Mouse (Mus musculus) intestine, embryonic 16.5 days (tissue): Measurements from ENCODE around the gene Gm20388. TPM values are rescaled to one million over a fixed set of nuclear protein-coding genes. Genes with fewer than 3 reads are reported as not detected.

Source experiments
- ATAC-seq: fragments of 200-750 bp; cut with Nextera tagmentation; 2 replicates; pipeline ENCODE4 v1.8.0; 2017; ENCODE audit warnings: moderate TSS enrichment, moderate library complexity
- H3K27ac ChIP-seq: fragments of 300-500 bp; sonication (generic); 2 replicates; pipeline ENCODE4 v1.5.1; 2014; ENCODE audit warnings: mild to moderate bottlenecking, low read length
- H3K27me3 ChIP-seq: fragments of 300-500 bp; sonication (generic); replicated peaks from 2 replicates; pipeline ENCODE4 v1.6.1; 2014; ENCODE audit warnings: low read length, control low read depth, mixed read lengths; ENCODE audit not compliant: control insufficient read depth, insufficient read depth
- H3K36me3 ChIP-seq: fragments of 300-500 bp; sonication (generic); 2 replicates; pipeline ENCODE4 v1.6.1; 2014; ENCODE audit warnings: low read length, control low read depth; ENCODE audit not compliant: control insufficient read depth, insufficient read depth
- H3K4me1 ChIP-seq: fragments of 300-500 bp; sonication (generic); 2 replicates; pipeline ENCODE4 v1.6.1; 2014; ENCODE audit warnings: low read length, control low read depth, mixed read lengths; ENCODE audit not compliant: control insufficient read depth, insufficient read depth
- H3K4me2 ChIP-seq: fragments of 300-500 bp; sonication (generic); 2 replicates; pipeline ENCODE4 v1.6.1; 2014; ENCODE audit warnings: low read depth, low read length, control low read depth
- H3K4me3 ChIP-seq: fragments of 300-500 bp; sonication (generic); 2 replicates; pipeline ENCODE4 v1.5.1; 2014; ENCODE audit warnings: mild to moderate bottlenecking, low read length
- H3K9ac ChIP-seq: fragments of 300-500 bp; sonication (generic); 2 replicates; pipeline ENCODE4 v1.6.1; 2014; ENCODE audit warnings: low read depth, low read length
- H3K9me3 ChIP-seq: fragments of 300-500 bp; sonication (generic); 2 replicates; pipeline ENCODE4 v1.6.1; 2016; ENCODE audit warnings: low read length, control low read depth; ENCODE audit not compliant: control insufficient read depth
- WGBS: fragments of 180-500 bp; shearing (Covaris S2); extraction: QIAGEN DNeasy Blood & Tissue Kit; methylation state at CpG from one replicate; pipeline ENCODE4 v1.1.7; 2014; 5-methylcytosine and 5-hydroxymethylcytosine counted together
- polyA plus RNA-seq: library from polyadenylated mRNA; unstranded; fragments of >200 nt; fragmentation: Nextera tagmentation; extraction: Ambion mirVana; gene quantifications from 2 replicates; pipeline ENCODE4 v1.2.1, GENCODE M21; 2015

Gene Gm20388
- polyA plus RNA-seq, 1 experiment from 2014 or later = 5.8 TPM

GRCm38 (mm10) chr8:122749333-122749958 lies 2838.8 kb downstream of the Gm20388 start:
- 54% methylated on average over 6 of the region's 6 CpGs for WGBS
- no peak overlapping the region for H3K9ac ChIP-seq

DNA sequence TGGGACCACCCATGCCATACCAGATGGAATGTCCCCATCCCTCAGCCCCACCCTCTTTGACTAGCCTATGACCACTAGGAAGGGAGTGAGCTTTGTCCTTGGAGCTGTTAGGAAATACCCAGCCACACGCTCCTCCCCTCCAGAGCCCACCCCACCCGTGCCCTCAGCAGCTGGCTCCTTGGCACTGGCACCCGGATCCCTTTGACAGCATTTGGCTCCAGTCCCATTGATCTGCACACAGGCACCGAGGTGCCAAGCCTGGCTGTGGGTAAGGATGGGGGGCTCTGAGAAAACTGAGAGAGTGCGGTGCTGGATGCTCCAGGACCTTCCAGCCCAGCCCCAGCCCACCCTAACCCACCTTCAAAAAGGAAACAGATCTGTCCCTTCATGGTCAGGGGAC lies 2840.7 kb downstream of the Gm20388 start:
- WGBS = 61% methylated on average over 5 of the region's 5 CpGs
- no peak for ATAC-seq

More at GRCm38 (mm10) chr8:122749333-122749958, 2838.8 kb downstream of the Gm20388 start:
- Histone ChIP-seq H3K4me2 (no peak overlapping the region), H3K27me3 (peaks cover 19% of the 10 kb centered on the region), H3K9me3 (no peaks in the 10 kb centered on the region), H3K4me1 (no peaks in the 10 kb centered on the region), H3K36me3 (no peaks in the 10 kb centered on the region), H3K4me3 (no peak overlapping the region), H3K27ac (no peak overlapping the region)
- no peak for ATAC-seq

DNA sequence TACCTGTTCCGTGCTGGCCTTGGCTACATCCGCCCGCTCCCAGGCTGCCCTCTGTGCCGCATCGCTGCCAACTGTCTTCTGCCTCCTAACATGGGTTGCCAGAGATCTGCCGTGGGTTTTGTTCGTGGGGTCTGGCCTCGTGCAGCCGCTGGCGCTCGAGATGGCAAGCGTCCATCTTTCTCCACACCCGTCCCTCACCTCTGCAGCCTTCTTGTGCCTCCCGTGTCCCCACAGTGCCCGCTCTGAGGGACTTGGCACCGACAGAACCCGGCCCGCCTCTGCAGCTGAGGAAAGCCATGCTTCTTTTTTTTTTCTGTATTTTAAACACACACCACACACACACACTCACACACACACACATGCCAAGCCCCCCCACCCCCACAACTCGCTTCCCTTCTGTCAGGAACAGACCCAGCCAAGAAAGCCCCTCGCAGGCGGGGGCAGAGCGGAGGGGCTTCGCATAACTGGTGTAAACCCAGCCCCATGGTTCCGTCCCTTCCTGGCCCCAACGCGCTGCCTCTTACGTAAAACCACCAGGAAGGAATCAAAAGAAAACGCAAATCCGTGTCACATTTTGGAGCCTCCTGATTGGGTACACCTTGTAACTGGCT lies 2841.6 kb downstream of the Gm20388 start:
- 78% methylated on average over 27 of the region's 29 CpGs for WGBS
- H3K4me2 ChIP-seq = no peak overlapping the region
- no peak overlapping the region for H3K9ac ChIP-seq
- H3K9me3 ChIP-seq = no peaks in the 10 kb centered on the region
- ATAC-seq = no peak
- H3K4me1 ChIP-seq = no peaks in the 10 kb centered on the region
- no peaks in the 10 kb centered on the region; the same call in 1 of the 2 replicates for H3K27me3 ChIP-seq
- no peak overlapping the region for H3K4me3 ChIP-seq
- no peak overlapping the region for H3K27ac ChIP-seq
- no peaks in the 10 kb centered on the region for H3K36me3 ChIP-seq

More for the DNA sequence above, 2840.7 kb downstream of the Gm20388 start:
- H3K4me3 ChIP-seq = no peak overlapping the region
- H3K4me2 ChIP-seq = no peak overlapping the region
- H3K4me1 ChIP-seq = no peaks in the 10 kb centered on the region
- H3K9me3 ChIP-seq = no peaks in the 10 kb centered on the region
- no peak overlapping the region for H3K9ac ChIP-seq
- no peak overlapping the region for H3K27ac ChIP-seq
- no peaks in the 10 kb centered on the region for H3K36me3 ChIP-seq
- H3K27me3 ChIP-seq = peaks cover 1% of the 10 kb centered on the region

- Histone ChIP-seq H3K9me3 (no peaks in the 10 kb centered on the region), H3K4me2 (no peak overlapping the region), H3K9ac (no peak overlapping the region), H3K27ac (no peak overlapping the region), H3K36me3 (no peaks in the 10 kb centered on the region), H3K4me3 (no peak overlapping the region), H3K4me1 (no peaks in the 10 kb centered on the region), H3K27me3 (no peaks in the 10 kb centered on the region)
- ATAC-seq = no peak
These were observed 2848.0 kb downstream of the Gm20388 start for GRCm38 (mm10) chr8:122758597-122758996.

- no peak overlapping the region for H3K9ac ChIP-seq
- H3K27ac ChIP-seq = no peak overlapping the region
- 70% methylated on average over 7 of the region's 7 CpGs for WGBS
- ATAC-seq = no peak
- no peak overlapping the region for H3K4me2 ChIP-seq
- no peaks in the 10 kb centered on the region for H3K36me3 ChIP-seq
- H3K9me3 ChIP-seq = no peaks in the 10 kb centered on the region
- no peaks in the 10 kb centered on the region for H3K27me3 ChIP-seq
- H3K4me3 ChIP-seq = no peak overlapping the region
- H3K4me1 ChIP-seq = no peaks in the 10 kb centered on the region
These were observed 2849.5 kb downstream of the Gm20388 start for GRCm38 (mm10) chr8:122760116-122760515.

DNA sequence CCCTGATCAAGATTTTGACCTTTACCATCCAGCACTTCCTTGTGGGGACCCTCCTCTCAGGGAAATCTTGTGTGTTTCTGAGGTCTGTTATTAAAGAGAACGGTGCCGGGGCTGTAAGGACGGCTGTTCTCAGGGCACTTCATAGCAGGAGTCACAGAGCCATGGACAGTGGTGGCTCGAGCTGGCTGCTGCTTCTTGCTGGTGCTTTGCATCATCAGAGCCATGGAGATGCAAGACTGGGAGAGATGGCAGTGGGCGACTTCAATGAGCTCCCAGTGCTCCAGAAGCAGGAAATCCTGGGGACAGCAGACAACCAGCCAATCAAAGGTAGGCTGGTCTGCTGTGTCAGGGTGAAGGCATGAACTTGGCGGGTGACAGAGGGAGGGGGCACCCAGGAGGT lies 2850.5 kb downstream of the Gm20388 start:
- no peak overlapping the region for H3K27ac ChIP-seq
- no peaks in the 10 kb centered on the region for H3K4me1 ChIP-seq
- no peaks in the 10 kb centered on the region for H3K27me3 ChIP-seq
- H3K9ac ChIP-seq = no peak overlapping the region
- no peaks in the 10 kb centered on the region for H3K36me3 ChIP-seq
- H3K4me3 ChIP-seq = no peak overlapping the region
- no peak overlapping the region for H3K4me2 ChIP-seq
- ATAC-seq = no peak
- no peaks in the 10 kb centered on the region for H3K9me3 ChIP-seq
- 66% methylated on average over 6 of the region's 6 CpGs for WGBS

DNA sequence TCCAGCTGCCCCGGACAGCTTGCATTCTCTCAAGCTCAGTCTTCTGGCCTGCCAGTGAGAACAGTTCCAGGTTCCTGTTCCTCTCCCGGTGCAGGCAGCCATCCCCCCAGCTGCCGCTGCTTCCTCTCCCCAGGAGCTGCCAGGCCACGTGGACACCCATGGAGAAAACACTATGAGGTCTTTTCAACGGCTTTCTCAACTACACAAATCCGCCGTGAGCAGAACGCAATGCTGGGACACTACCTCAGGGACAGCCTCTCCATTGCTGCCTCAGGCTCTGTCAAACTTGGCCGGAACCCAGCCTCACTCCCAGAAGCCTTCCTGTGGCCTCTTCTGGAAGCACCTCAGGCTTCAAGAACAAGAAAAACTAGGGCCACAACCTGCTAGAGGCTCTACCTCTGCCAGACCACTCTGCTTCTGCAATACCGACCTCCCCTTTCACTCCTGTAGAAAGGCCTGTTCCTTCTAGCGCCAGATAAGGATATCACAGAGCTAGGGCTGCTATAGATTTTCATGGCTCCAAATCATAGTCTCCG lies 2852.2 kb downstream of the Gm20388 start:
- Histone ChIP-seq H3K9ac (no peak overlapping the region), H3K4me1 (no peaks in the 10 kb centered on the region), H3K27ac (no peak overlapping the region), H3K27me3 (no peaks in the 10 kb centered on the region), H3K4me2 (no peak overlapping the region), H3K36me3 (no peaks in the 10 kb centered on the region), H3K9me3 (no peaks in the 10 kb centered on the region), H3K4me3 (no peak overlapping the region)
- 61% methylated on average over 12 of the region's 12 CpGs for WGBS
- no peak for ATAC-seq

- WGBS = 71% methylated on average over 14 of the region's 14 CpGs
- Histone ChIP-seq H3K9ac (no peak overlapping the region), H3K4me3 (no peak overlapping the region), H3K4me1 (no peaks in the 10 kb centered on the region), H3K36me3 (no peaks in the 10 kb centered on the region), H3K9me3 (no peaks in the 10 kb centered on the region), H3K27me3 (no peaks in the 10 kb centered on the region), H3K4me2 (no peak overlapping the region), H3K27ac (no peak overlapping the region)
- ATAC-seq = no peak
These were observed 2852.7 kb downstream of the Gm20388 start for GRCm38 (mm10) chr8:122763267-122763738.

- Histone ChIP-seq H3K27ac (no peak overlapping the region), H3K36me3 (no peaks in the 10 kb centered on the region), H3K4me2 (no peak overlapping the region), H3K4me3 (no peak overlapping the region), H3K9ac (no peak overlapping the region), H3K4me1 (no peaks in the 10 kb centered on the region), H3K27me3 (no peaks in the 10 kb centered on the region), H3K9me3 (no peaks in the 10 kb centered on the region)
- ATAC-seq = no peak
- 83% methylated on average over 7 of the region's 7 CpGs for WGBS
These were observed 2854.3 kb downstream of the Gm20388 start for GRCm38 (mm10) chr8:122764790-122765474.
